Mouse (Mus musculus) left cerebral cortex, adult 8-10 months (tissue): ENCODE results near the gene Ctnna2. TPM values are rescaled to one million over a fixed set of nuclear protein-coding genes. Genes with fewer than 3 reads are reported as not detected.
A peak's percentile ranks its signal among the peaks of the same experiment; 100 is the strongest.

ENCODE experiments used
- DNase-seq, 2 experiments: peaks; one replicate each; pipeline ENCODE4 v3.0.0; 2022; ENCODE audit warnings: low spot score in 2 of 2
- total RNA-seq, 4 experiments: library from RNA; stranded (reverse); gene quantifications; 2 replicates each; pipeline ENCODE4 v1.2.4; 2022

The Ctnna2 gene
- total RNA-seq: 100 to 1,000 TPM; 108 to 114 (median 111) TPM

- peak; percentile 87 to 97 for DNase-seq
Measured at GRCm38 (mm10) chr6:77979241-77979961, at the start of gene Ctnna2. Gene Ctnna2, minus strand, starts transcription at chr6:77979699.

GRCm38 (mm10) chr6:77980137-77981052, 896 bp upstream of the Ctnna2 start:
- no peak for DNase-seq

GRCm38 (mm10) chr6:77978476-77979240, 841 bp downstream of the Ctnna2 start:
- no peak for DNase-seq

- DNase-seq: no peak
Measured at GRCm38 (mm10) chr6:77970545-77971242, 8.8 kb downstream of the Ctnna2 start.

GRCm38 (mm10) chr6:77969774-77970173, 9.7 kb downstream of the Ctnna2 start:
- no peak for DNase-seq

GRCm38 (mm10) chr6:77962011-77962410, 17.5 kb downstream of the Ctnna2 start:
- DNase-seq: no peak

GRCm38 (mm10) chr6:77951276-77951675, 28.2 kb downstream of the Ctnna2 start:
- no peak for DNase-seq

- DNase-seq: no peak
Measured at GRCm38 (mm10) chr6:77950690-77951089, 28.8 kb downstream of the Ctnna2 start.

GRCm38 (mm10) chr6:77929375-77929774, 50.1 kb downstream of the Ctnna2 start:
- peak in 1 of 2 experiments; percentile 14 for DNase-seq

GRCm38 (mm10) chr6:77873150-77873549, 106.3 kb downstream of the Ctnna2 start:
- DNase-seq: no peak

GRCm38 (mm10) chr6:77869313-77869712, 110.2 kb downstream of the Ctnna2 start:
- no peak for DNase-seq

- DNase-seq: no peak
Measured at GRCm38 (mm10) chr6:77868119-77868518, 111.4 kb downstream of the Ctnna2 start.

- no peak for DNase-seq
Measured at GRCm38 (mm10) chr6:77863379-77863778, 116.1 kb downstream of the Ctnna2 start.

GRCm38 (mm10) chr6:77862781-77863180, 116.7 kb downstream of the Ctnna2 start:
- peak; percentile 15 to 86 for DNase-seq

GRCm38 (mm10) chr6:77849438-77849837, 130.1 kb downstream of the Ctnna2 start:
- no peak for DNase-seq

GRCm38 (mm10) chr6:77848796-77849195, 130.7 kb downstream of the Ctnna2 start:
- DNase-seq: no peak

GRCm38 (mm10) chr6:77847651-77848050, 131.8 kb downstream of the Ctnna2 start:
- peak in 1 of 2 experiments; percentile 61 for DNase-seq

- no peak for DNase-seq
Measured at GRCm38 (mm10) chr6:77839076-77839475, 140.4 kb downstream of the Ctnna2 start.

- DNase-seq: no peak
Measured at GRCm38 (mm10) chr6:77838653-77839052, 140.8 kb downstream of the Ctnna2 start.

- DNase-seq: no peak
Measured at GRCm38 (mm10) chr6:77837543-77837942, 142.0 kb downstream of the Ctnna2 start.

GRCm38 (mm10) chr6:77834680-77835079, 144.8 kb downstream of the Ctnna2 start:
- DNase-seq: no peak
